Comparison of ENCODE assay signal across 22 mouse cellular contexts in the genomic region with DNA sequence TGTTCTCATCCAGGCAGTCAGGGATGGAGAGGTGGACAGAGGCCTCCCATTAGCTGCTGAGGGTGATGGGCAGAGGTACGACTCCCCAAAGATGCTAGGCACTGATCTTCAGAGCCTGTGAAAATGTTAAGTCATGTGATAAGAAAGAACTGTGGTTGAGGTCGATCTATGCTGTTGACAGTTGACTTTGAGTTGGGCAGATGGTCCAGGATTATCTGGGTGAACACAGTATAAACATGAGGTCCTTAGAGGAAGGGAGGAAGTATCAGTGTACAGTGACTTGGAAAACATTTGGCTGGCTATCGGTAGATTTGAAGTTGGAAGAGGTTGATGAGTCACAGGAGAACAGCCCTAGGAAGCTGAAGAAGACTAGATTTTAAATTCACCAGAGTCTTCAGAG.
DNase-seq lines count a peak whose midpoint lies in the region; ATAC-seq and TF ChIP-seq lines count a peak whose summit lies in the region.
"Had no signal": no experiment of that assay in that cellular context is flagged by ENCODE, and none has a peak within 500 bp of the region (broad histone marks: within the 10 kb centered on the region; RNA-seq: fewer than 3 reads in every experiment).

No protein-coding gene starts in this region.

- no peak overlapping the region for H3K4me3 ChIP-seq in intestine, embryonic 16.5 days (ENCODE audit: low read length)
- no peak overlapping the region for H3K4me3 ChIP-seq in intestine, postnatal 0 days (ENCODE audit: low read depth, low read length)
- no peak overlapping the region for H3K4me3 ChIP-seq in liver, embryonic 14.5 days (ENCODE audit: insufficient read depth in 1 of 2, low read depth in 2 of 2, low read length in 2 of 2)
- H3K4me3 ChIP-seq in stomach, embryonic 16.5 days (replicated peaks; ENCODE audit: low read length) = no peak overlapping the region
- H3K4me3 ChIP-seq: embryonic facial prominence, embryonic 10.5 days; forebrain, embryonic 12.5 days; gastrocnemius, adult 2 months; hindbrain, embryonic 10.5 days; intestine, embryonic 15.5 days; lung, embryonic 15.5 days had no signal

- H3K27ac ChIP-seq in intestine, embryonic 16.5 days (ENCODE audit: low read length) = no peak overlapping the region
- no peak overlapping the region for H3K27ac ChIP-seq in intestine, postnatal 0 days (ENCODE audit: low read depth, low read length)
- peak overlapping the region; percentile 67 for H3K27ac ChIP-seq in liver, embryonic 14.5 days
- no peak overlapping the region for H3K27ac ChIP-seq in stomach, embryonic 16.5 days (ENCODE audit: low read length)
- H3K27ac ChIP-seq: embryonic facial prominence, embryonic 10.5 days; forebrain, embryonic 12.5 days; gastrocnemius, adult 2 months; hindbrain, embryonic 10.5 days; intestine, embryonic 15.5 days; lung, embryonic 15.5 days had no signal

- 0 out of 2 replicates have a peak, but pooled peaks have one; percentile 42 for ATAC-seq in intestine, embryonic 16.5 days
- ATAC-seq in intestine, postnatal 0 days = no peak
- peak; percentile 80 for ATAC-seq in erythroblast, adult 5-6 weeks (replicated peaks; ENCODE audit: low FRiP score, poor library complexity, severe bottlenecking)
- peak; percentile 87 for ATAC-seq in liver, embryonic 14.5 days (ENCODE audit: insufficient read depth)
- peak; percentile 44; the same call in 1 of the 2 replicates for ATAC-seq in stomach, embryonic 16.5 days (ENCODE audit: insufficient read depth, low FRiP score)
- ATAC-seq: hindbrain, embryonic 16.5 days; intestine, embryonic 15.5 days had no signal

- no peak overlapping the region for H3K4me2 ChIP-seq in intestine, embryonic 16.5 days (ENCODE audit: low read depth, low read length)
- no peak overlapping the region for H3K4me2 ChIP-seq in intestine, postnatal 0 days (replicated peaks; ENCODE audit: low read depth)
- H3K4me2 ChIP-seq in liver, embryonic 14.5 days (ENCODE audit: low read depth) = peak overlapping the region; percentile 8; the same call in 1 of the 2 replicates
- no peak overlapping the region for H3K4me2 ChIP-seq in stomach, embryonic 16.5 days (ENCODE audit: low read depth, low read length)
- H3K4me2 ChIP-seq: forebrain, embryonic 12.5 days; heart, embryonic 11.5 days; intestine, embryonic 15.5 days; lung, embryonic 15.5 days had no signal

- no peaks in the 10 kb centered on the region for H3K4me1 ChIP-seq in intestine, embryonic 16.5 days (ENCODE audit: control insufficient read depth, insufficient read depth, low read length)
- no peaks in the 10 kb centered on the region for H3K4me1 ChIP-seq in intestine, postnatal 0 days (replicated peaks; ENCODE audit: control insufficient read depth, insufficient read depth, low read length)
- peaks cover 26 to 48% of the 10 kb centered on the region in 2 experiments for H3K4me1 ChIP-seq in liver, embryonic 14.5 days (replicated peaks; ENCODE audit: control insufficient read depth in 2 of 2, insufficient read depth in 2 of 2, low read length in 1 of 2)
- no peaks in the 10 kb centered on the region for H3K4me1 ChIP-seq in stomach, embryonic 16.5 days (ENCODE audit: control insufficient read depth, insufficient read depth, low read length)
- H3K4me1 ChIP-seq: embryonic facial prominence, embryonic 10.5 days; forebrain, embryonic 12.5 days; intestine, embryonic 15.5 days; lung, embryonic 15.5 days had no signal

- no peak overlapping the region for H3K9ac ChIP-seq in intestine, embryonic 16.5 days (ENCODE audit: low read depth, low read length)
- H3K9ac ChIP-seq in intestine, postnatal 0 days (ENCODE audit: low read depth, low read length) = no peak overlapping the region
- 0 out of 2 replicates have a peak overlapping the region, but pooled peaks have one; percentile 31 for H3K9ac ChIP-seq in liver, embryonic 14.5 days (replicated peaks)
- H3K9ac ChIP-seq in stomach, embryonic 16.5 days (ENCODE audit: low read length) = no peak overlapping the region
- H3K9ac ChIP-seq: forebrain, embryonic 12.5 days; intestine, embryonic 15.5 days; lung, embryonic 15.5 days had no signal

- TF ChIP-seq EP300 in liver, embryonic 14.5 days (IDR thresholded peaks at IDR 0.05; ENCODE audit: low read depth) = peak; percentile 80

- no peaks in the 10 kb centered on the region for H3K27me3 ChIP-seq in intestine, embryonic 16.5 days (replicated peaks; ENCODE audit: control insufficient read depth, insufficient read depth, low read length)
- H3K27me3 ChIP-seq in intestine, postnatal 0 days (replicated peaks; ENCODE audit: control insufficient read depth, insufficient read depth, low read length) = no peaks in the 10 kb centered on the region
- no peaks in the 10 kb centered on the region for H3K27me3 ChIP-seq in liver, embryonic 14.5 days (ENCODE audit: control insufficient read depth, insufficient read depth, low read length)
- no peaks in the 10 kb centered on the region for H3K27me3 ChIP-seq in stomach, embryonic 16.5 days (ENCODE audit: control insufficient read depth, insufficient read depth, low read length)
- H3K27me3 ChIP-seq: forebrain, embryonic 12.5 days; intestine, embryonic 15.5 days; lung, embryonic 15.5 days had no signal

- H3K9me3 ChIP-seq in intestine, embryonic 16.5 days (ENCODE audit: control insufficient read depth, low read length) = no peaks in the 10 kb centered on the region
- H3K9me3 ChIP-seq in intestine, postnatal 0 days (ENCODE audit: control insufficient read depth) = no peaks in the 10 kb centered on the region
- peaks cover 4% of the 10 kb centered on the region; the same call in 1 of the 2 replicates for H3K9me3 ChIP-seq in liver, embryonic 14.5 days (ENCODE audit: control insufficient read depth, low read length)
- H3K9me3 ChIP-seq in stomach, embryonic 16.5 days (replicated peaks; ENCODE audit: control insufficient read depth, low read length) = no peaks in the 10 kb centered on the region
- H3K9me3 ChIP-seq: embryonic facial prominence, embryonic 10.5 days; intestine, embryonic 15.5 days; lung, embryonic 15.5 days had no signal

- no peak for TF ChIP-seq CTCF in intestine, postnatal 0 days (IDR thresholded peaks at IDR 0.05; ENCODE audit: low read depth)
- no peak for TF ChIP-seq CTCF in liver, embryonic 14.5 days (IDR thresholded peaks at IDR 0.05; ENCODE audit: low read depth)

- no peaks in the 10 kb centered on the region for H3K36me3 ChIP-seq in intestine, embryonic 16.5 days (ENCODE audit: control insufficient read depth, insufficient read depth, low read length)
- no peaks in the 10 kb centered on the region for H3K36me3 ChIP-seq in intestine, postnatal 0 days (ENCODE audit: control insufficient read depth, insufficient read depth)
- no peaks in the 10 kb centered on the region for H3K36me3 ChIP-seq in liver, embryonic 14.5 days (replicated peaks; ENCODE audit: control insufficient read depth, insufficient read depth, low read depth)
- no peaks in the 10 kb centered on the region for H3K36me3 ChIP-seq in stomach, embryonic 16.5 days (ENCODE audit: control insufficient read depth, insufficient read depth, low read length)
- H3K36me3 ChIP-seq: embryonic facial prominence, embryonic 10.5 days; forebrain, embryonic 12.5 days; hindbrain, embryonic 10.5 days; intestine, embryonic 15.5 days; lung, embryonic 15.5 days had no signal

- peak in 2 of 3 experiments; percentile 27 to 41 for DNase-seq in liver, embryonic 14.5 days (ENCODE audit: low read depth in 3 of 3, low spot score in 3 of 3)
- no peak for DNase-seq in ovary, postnatal 36 days (ENCODE audit: low spot score)
- DNase-seq in left cerebral cortex, adult 8-10 months (ENCODE audit: low spot score in 2 of 2) = no peak
- DNase-seq in thymus, postnatal 4 days = no peak
- DNase-seq: adrenal gland, postnatal 14 days; cerebellum, adult 2 months; gastrocnemius, adult 2 months; layer of hippocampus, adult 9-11 months; lung, postnatal 36 days; right cerebral cortex, adult 18-20 months; thymus, postnatal 14 days had no signal

- WGBS in intestine, embryonic 16.5 days = 65% methylated on average over 3 of the region's 3 CpGs
- WGBS in intestine, postnatal 0 days = 57% methylated on average over 3 of the region's 3 CpGs
- 13% methylated on average over 3 of the region's 3 CpGs for WGBS in liver, embryonic 14.5 days (ENCODE audit: insufficient replicate concordance)
- WGBS in stomach, embryonic 16.5 days = 63% methylated on average over 3 of the region's 3 CpGs

Comparison
In these comparisons a context has a peak if more than half of its experiments do, and no peak if none do; other contexts are left out.
1. DNase-seq: peak in liver, embryonic 14.5 days (2 of 3); none in ovary, postnatal 36 days (single experiment), left cerebral cortex, adult 8-10 months (0 of 2) and thymus, postnatal 4 days (single experiment).